Mouse (Mus musculus) right cerebral cortex, postnatal 4 days (tissue): ENCODE data around the gene Cux1.
A peak's percentile ranks its signal among the peaks of the same experiment; 100 is the strongest.
"Not testable (repeated sequence)": the region's sequence is repeated elsewhere in the genome, so short reads cannot be mapped to it uniquely, and the experiment has no call there.

Source experiments
- DNase-seq: peaks from one replicate; pipeline ENCODE4 v3.0.0-alpha.2; 2022

Gene Cux1

DNA sequence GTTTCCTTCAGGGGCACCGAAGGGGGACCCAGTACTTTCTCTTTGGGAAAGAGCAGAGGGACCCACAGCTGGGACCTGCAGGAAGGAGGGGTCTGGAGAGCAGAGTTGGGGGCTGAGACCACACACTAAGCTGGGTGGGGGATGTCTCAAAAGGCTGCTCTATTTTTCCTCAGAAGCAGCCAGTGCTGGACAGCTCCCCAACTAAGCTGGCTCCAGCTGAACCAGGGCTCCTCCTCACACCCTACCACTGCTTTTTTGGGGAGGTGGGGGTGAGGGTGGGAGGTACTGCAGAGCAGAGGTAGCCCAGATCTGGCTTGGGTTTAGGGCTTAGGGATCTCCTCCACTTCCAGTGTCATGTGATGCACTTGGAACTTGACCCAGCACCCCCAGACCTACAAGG, 326.9 kb downstream of the Cux1 start:
- DNase-seq, result no peak

DNA sequence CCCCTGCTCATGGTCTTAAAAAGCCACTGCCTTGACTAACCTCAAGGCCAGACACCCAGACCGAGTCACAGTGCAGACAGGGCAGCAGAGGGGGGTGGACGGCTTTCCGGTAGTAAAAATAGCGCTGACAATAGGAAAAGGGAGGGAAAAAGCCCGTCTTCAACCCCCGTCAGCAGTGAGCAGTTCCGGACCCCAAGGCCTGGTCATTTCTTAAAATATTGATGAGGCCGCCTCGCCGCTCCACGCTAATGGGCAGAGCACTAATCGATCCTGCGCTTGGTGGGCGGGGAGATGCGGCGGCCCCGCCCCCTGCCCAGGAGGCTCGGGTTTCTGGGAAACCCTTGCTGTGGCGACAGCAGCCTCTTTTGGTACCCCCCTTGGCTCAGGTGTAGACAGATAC, 329.7 kb downstream of the Cux1 start:
- no peak for DNase-seq

DNA sequence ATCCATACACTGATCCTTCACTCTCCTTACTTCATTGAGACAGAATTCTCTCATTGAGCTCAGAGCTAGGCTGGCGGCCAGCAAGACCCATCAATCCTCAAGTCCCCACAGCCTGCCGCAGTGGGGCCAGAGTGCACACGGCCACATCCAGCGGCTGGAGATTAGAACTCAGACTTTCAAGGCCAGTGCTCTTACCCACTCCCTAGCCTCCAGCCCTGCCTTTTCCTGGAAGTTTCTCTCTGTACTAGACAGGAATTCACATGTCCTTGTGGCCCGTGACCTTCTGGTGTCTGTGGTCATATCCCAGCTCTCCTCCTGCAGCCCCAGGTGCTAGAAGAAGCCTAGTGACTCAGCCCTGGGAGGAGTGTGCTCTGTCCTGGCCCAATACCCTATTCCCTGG, 330.7 kb downstream of the Cux1 start:
- DNase-seq, result no peak

GRCm38 (mm10) chr5:136230348-136231035, 336.8 kb downstream of the Cux1 start:
- DNase-seq, result no peak

DNA sequence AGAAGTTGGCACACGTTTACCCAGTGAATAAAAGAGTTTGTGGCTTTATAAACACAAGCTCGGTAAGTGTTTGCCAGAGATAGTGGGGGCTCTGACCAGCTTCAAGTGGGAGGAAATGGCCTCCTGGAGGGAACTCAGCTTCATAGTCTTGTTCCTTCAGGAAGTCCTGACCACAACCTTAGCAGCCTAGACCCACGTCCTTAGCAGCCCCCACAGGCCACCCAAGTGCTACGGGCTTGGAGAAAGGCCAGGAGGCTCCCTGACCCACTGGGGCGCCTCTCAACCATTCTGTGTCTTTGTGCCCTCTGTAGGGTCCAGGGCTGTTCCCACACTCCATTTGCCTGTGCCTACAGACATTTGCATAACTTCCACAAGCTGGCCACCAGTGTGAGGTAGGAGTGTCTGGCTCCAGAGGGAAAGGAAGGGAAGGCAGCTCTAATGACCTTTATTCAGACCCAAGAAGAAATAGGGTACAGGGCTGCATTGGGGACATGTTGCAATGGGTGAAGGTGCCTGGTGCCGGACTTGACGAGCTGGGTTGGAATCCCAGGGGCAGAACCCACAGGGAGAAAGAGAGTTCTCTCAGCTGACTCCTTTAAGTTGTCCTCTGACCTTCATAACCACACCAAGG, 340.9 kb downstream of the Cux1 start:
- DNase-seq, result no peak

GRCm38 (mm10) chr5:136218585-136218984, 348.7 kb downstream of the Cux1 start:
- no peak for DNase-seq

DNA sequence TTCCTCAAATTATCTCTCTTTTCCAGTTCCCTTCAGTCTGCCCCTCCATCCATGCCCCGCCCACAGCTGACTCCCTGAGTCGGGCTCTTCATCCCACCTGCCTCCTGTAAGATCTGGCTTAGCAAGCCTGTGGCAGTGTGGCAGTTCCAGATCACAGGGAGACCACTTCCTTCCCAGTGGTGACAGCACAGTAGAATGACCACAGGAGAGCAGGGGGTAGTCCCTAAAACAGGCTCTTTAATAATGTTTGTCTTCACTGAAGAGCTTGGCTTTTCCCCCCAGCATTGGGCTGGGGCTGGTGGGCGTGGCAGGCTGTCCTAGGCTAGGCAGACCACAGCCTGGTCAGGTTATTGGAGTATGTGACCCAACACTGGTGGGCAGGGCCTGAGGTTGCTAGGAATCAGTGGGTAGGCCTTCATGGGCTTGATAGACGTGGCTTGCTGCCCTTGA, 349.3 kb downstream of the Cux1 start:
- no peak for DNase-seq

GRCm38 (mm10) chr5:136217004-136217665, 350.2 kb downstream of the Cux1 start:
- no peak for DNase-seq

DNA sequence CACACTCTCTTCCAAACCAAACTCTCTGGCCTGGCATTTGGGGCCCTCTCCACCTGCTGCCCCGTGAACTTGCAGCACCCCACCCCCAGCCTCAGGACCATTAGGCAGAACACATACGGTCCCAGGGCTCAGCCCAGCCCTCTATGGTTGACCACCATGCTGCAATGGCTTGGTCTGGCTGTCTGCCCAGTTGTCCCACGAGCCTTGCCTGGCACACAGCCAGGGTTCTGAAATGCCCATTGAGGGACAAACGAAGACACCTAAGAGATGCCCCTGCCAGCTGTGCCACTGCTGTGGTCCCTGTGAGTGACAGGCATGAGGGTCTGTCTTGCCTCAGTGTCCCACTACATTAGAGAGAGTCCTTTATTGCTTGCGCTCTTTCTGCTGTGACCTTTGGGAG, 351.3 kb downstream of the Cux1 start:
- no peak for DNase-seq

DNA sequence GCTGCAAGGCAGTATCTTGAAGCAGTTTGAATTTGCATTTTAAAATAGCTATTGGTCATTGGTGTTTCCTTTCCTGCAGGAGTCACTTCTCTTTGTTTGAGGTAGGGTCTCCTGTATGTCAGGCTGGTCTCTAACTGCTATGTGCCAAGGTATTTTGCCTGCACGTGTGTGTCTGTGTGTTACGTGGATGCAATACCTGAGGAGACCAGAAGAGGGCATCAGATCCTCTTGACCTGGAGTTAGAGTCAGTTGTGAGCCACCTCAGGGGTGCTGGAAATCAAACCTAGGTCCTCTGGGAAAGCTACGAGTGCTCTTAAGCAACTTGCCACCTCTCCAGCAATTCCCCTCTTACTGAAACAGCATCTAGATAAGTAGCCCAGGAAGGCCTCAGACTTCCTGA, 352.1 kb downstream of the Cux1 start:
- DNase-seq, result no peak

GRCm38 (mm10) chr5:136213716-136214115, 353.6 kb downstream of the Cux1 start:
- no peak for DNase-seq

GRCm38 (mm10) chr5:136212716-136213115, 354.6 kb downstream of the Cux1 start:
- no peak for DNase-seq

DNA sequence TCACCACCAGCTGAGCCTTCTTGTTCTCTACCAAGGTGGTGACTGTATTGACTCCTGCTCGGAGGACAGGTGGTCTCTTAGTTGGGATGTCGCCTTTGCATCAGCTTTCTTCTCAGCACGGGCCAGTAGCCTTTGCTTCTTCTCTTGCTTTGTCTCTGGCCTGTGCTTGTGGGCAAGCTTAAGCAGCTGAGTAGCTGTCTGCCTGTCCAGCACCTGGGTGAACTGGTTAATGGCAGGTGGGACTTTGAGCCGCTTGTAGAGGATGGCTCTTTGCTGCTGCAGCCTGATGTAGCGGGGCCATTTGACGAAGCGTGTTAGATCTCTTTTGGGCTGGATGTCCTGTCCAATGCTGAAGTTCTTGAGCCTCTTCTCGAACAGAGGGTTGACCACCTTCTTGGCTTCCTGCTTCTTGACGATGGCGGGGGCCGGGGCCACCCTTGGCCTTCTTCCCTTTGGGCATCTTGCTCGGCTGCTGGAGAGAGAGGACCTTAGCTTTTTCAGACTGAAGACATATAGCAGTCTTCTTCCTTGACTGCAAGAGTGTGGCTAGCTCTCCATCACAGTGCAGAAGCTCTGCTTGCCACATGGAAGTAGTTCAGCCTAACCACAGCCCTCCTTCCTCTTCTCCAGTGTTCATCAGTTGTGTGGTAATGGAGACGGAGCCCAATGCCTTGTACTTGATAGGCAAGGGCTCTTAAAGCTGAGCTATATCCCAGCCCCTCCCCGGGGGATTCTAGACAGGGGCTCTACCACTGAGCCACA, 355.8 kb downstream of the Cux1 start:
- not testable (repeated sequence) for DNase-seq

DNA sequence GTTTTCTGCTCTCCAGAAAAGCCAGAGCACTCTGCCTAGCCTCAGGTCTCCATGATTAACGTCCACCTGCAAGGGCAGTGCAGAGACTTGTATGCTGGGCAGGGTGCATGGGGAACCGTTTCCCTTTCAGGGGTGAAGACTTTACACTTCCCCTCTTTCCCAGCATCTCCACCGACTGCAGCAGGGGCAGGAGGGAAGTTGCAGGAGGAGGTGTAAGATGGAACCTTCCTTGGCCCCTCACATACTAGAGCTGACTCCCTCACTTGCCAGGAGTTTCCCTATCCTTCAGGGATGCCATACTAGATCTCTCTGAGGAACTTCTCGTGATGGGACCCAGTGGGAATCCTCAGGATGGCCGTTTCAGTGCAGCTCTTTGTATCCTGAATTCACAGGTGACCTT, 356.7 kb downstream of the Cux1 start:
- DNase-seq, result no peak

GRCm38 (mm10) chr5:136201832-136202231, 365.5 kb downstream of the Cux1 start:
- DNase-seq, result peak; percentile 62

- no peak for DNase-seq
Observed at GRCm38 (mm10) chr5:136199526-136199925, 367.8 kb downstream of the Cux1 start.

- peak; percentile 98 for DNase-seq
Observed at GRCm38 (mm10) chr5:136198474-136199391, 368.6 kb downstream of the Cux1 start, which contains the start of gene Prkrip1. Gene Prkrip1 (minus strand): TSS chr5:136198963.
